Mouse (Mus musculus) left cerebral cortex, postnatal 4 days (tissue): ENCODE measurements around the gene Gm3646. TPM values are rescaled to one million over a fixed set of nuclear protein-coding genes. Genes with fewer than 3 reads are reported as not detected.

Source experiments
- DNase-seq: peaks from one replicate; pipeline ENCODE4 v3.0.0-alpha.2; 2022
- intact Hi-C: fragments of 180-260 bp; cut with DNase I; formaldehyde crosslinking; loops from one replicate; pipeline ENCODE4 v1.15.1; 2025
- total RNA-seq, 2 experiments: library from RNA; stranded (reverse); gene quantifications; 2 replicates each; pipeline ENCODE4 v1.2.3; 2021

The Gm3646 gene
- total RNA-seq, 2 experiments from 2014 or later = not detected

DNA sequence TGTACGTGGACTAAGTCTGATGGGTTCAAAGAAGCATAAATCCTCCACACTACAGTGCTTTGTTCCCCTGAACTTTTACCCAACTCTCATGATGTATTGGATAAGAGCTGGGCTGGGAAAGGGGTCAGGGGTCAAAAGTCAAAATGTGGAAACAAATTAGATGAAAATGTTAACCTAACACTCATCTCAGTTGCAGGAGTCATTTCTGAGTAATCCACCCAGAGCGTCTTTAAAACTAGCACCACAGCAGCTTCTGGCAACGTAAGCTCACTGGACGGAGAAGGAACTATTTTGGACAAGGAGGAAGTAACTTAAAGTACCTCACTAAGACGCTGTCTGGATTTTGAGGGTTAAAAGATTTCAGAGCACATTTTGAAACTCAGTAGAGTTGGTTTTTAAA is 20.5 kb downstream of the Gm3646 start:
- intact Hi-C loops = no loop called here

DNA sequence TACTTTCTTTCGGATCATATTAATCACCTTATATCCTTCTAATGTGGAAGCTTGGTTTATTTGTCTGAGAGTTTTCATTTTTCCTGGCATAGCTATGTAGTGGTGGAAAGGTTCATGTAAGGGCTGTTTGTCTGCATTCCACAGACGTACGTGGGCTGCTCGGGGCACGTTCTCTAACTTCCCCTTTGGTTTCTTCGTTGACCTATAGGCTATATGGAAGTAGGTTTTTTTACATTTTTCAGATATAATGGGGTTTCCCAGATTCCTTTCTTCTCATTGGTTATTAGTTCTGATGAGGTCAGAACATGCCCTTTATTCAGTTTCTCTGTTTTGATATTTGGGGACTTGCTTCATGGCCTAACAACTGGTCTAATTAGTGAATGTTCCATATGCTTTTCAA is 23.3 kb downstream of the Gm3646 start:
- DNase-seq = no peak
- intact Hi-C loops = no loop called here

More for the DNA sequence above, 20.5 kb downstream of the Gm3646 start:
- no peak for DNase-seq

DNA sequence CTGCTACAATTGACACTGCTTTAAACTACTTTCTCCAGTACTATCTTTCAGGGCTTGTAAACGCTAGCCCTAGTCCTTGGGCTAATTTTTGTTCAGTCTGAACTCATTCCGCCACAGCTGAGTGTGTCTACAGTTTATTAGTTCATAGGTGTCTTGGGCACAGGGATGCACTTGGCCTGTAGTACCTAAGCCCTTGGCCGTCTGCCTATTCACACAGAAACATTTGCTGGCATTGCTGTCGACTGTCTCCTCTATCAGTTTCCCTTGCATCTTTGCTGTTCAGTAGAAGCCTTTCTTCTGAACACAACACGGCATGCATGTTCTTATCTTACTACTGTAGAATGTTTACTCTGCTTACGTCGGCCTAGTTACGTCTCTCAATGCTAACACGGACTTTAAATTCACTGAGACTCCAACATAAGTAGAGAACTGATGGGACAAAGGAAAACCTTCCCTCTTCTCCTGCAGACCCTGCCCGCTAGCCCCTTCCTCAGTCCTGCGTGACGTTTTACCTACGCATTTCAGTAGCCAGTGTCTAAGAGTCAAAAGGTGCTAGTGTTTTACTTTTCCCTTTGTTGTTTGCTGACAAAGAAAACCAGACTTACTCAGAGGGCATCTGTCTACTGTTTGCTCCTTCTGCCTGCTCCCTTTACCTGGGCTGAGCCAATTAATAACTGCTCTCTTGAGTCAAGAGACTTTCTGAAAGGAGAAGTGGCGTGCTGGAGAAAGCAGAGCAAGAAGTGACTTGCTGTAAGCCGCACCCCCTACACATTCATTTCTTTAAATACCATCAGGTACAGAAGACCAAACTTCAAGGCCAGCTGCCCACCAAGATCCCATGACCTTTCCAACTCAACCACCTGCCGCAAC is 25.8 kb downstream of the Gm3646 start:
- intact Hi-C loops = no loop called here
- DNase-seq = no peak

DNA sequence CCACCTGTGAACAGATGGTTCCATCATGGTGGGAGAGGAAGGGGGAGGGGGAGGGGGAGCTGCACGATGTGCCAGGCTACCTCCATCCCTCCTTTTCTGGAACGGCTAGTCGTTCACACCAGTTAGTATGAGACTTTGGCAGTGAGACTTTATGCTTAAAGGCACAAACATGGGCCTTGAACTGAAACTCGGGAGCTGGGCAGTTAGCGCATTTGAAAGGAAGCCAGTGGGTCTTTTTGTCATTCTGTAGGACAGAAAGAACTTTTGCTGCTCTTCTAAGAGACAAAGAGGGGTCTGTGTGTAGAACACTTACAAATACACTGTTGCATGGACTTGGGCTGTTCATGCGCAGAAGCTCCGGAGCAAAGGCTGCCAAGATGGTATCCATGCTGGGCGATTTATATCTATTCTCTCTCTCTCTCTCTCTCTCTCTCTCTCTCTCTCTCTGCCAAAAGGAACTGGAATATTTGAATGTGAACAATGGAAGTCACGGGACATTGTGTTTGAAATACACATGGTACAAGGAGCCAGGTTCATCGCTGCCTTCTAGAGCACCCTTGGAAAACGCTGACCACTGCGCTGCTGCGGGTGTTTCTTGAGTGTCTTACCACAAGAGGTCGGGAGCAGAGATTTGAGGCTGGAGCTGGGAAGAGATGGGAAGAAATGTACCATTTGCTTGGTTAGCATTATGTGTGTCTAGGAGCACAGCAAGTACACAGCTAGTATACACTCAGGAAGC is 31.0 kb downstream of the Gm3646 start:
- DNase-seq = peak; percentile 79
- intact Hi-C loops = no loop called here

DNA sequence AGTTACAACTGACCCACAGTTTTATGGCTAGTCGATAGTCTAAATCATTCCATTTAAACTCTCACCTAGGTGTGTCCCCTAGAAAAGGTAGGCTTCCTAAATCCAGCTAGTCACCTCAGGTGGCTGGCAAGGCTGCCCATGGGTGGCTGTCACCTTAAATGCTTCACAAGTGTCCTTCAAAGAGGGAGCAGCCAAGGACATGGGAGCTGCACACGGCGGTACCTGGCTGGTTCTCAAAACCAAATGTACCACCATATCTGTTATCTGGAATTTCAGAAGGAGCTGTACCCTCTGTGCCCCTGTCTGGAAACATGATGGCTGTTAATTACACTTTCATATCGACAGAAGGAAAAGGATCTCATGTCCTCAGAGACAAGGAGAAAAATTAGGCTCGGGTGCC is 31.6 kb downstream of the Gm3646 start:
- intact Hi-C loops = no loop called here
- no peak for DNase-seq

DNA sequence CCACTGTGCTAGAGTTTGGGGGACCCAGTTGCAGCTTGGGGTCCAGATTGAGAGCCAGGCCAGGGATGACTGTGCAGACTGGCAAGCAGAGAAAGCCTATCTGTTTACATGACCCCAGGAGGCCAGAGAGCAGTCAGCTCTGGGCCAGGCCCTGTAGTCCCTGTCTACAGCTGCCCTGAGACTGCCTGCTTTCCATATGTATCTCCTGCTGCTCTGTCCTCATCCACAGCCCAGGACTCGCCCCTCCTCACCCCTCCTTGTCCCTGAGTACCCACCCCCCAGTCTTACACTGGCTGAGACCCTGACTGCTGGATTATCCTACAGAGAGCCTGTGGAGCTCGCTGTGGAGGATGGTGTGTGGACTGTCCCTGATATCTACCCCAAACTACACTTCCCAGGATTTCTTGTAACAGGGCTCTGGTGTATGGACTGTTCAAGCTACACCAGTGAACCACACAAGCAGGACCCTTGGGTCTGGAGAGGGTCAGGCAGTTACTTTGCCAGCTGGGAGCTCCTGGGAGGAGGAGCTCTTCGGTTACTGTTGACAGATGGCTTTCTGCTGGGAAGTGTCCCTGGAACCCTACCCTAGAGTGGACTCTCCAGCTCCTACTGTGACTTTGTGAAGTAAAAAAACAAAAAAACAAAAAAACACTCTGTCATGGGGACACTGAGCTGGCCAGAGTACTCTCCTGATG is 32.6 kb downstream of the Gm3646 start:
- peak; percentile 73 for DNase-seq
- intact Hi-C loops = no loop called here

DNA sequence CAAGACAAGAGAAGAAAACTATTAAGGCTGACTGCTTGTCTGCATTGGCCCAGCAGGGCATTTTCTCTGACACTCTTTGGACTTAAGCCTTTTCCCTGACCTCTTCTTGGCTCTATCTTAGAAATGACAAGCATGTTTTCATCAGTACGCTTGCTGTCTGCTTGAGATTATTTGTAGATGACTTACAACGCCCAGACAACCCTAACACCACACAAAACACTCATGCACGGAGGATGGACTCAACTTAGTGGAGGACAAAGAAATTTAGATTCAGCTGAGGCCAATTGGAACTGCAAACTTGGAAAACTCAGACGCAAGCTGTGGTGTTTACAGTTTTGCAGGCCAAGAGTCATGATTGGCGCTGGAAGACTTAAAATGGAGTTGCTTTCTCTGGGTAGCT is 34.7 kb downstream of the Gm3646 start:
- intact Hi-C loops = no loop called here
- DNase-seq = no peak

DNA sequence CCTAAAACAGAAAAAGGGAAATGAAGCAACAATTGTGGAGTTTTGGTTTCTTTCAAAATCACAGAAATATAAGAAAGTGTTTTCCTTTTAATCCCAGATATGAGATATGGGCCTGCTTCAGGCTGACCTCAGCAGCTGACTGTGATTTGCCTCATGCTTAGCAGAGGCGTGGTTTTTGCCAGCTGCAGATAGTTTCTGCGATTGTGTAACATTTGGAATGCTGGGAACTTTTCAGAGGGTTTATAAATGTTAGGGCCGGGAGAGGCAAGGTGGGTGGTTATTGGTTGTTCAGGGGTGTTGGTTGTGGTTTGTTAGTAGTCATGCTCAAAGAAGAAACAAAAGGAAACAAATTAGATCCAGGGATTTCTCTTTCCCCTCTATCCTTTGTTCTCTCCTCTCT is 37.1 kb downstream of the Gm3646 start:
- intact Hi-C loops = no loop called here
- DNase-seq = no peak

DNA sequence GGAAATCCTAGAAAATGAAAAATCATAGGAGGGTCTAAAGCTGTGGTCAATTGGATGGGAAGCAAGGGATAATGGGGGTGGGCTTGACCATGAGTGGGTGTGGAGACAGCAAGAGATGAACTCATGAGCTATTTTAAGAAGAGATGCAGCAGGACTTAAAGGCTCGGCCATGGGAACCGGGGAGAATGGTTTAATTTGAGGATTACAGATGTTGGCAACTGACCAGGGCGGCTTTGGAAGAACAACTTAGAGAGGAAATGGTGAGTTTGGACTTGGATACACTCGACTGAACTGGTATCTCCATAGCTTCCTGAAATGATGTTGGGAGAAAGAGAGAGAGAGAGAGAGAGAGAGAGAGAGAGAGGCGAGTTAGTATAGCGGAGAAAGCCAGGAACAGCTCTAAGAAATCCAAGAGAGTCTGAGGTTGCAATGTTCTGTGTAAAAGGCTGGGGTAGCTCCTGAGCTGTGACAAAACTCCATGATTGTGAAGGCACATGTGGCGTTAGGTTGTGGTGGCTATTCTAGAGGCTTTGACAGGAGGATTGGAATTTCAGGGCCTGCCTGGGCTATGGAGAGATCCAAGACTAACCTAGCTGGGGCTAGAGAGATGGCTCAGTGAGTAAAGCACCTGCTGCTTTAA is 39.2 kb downstream of the Gm3646 start:
- DNase-seq = peak; percentile 25
- intact Hi-C loops = no loop called here

DNA sequence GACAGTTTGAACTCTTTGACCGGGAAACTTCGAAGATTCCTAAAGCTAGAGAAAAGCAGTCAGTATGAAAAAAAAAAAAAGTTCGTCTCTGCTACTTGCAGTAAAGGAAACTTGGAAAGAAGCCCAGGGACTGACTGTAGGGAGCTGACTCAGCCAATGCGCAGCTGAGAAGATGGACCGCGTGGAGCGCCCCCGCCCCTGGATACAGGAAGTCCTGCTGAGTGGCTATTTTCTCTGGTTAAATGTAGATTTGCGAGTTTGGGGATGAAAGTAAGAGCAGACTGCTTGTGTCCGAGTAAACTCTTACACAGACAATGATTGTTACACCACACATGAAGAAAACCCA is 43.1 kb downstream of the Gm3646 start:
- peak; percentile 57 for DNase-seq
- intact Hi-C loops = loop anchor here (5.0 kb wide), 2 partner anchors 140 to 220 kb away; partner anchors contain the start of gene Map4k4

DNA sequence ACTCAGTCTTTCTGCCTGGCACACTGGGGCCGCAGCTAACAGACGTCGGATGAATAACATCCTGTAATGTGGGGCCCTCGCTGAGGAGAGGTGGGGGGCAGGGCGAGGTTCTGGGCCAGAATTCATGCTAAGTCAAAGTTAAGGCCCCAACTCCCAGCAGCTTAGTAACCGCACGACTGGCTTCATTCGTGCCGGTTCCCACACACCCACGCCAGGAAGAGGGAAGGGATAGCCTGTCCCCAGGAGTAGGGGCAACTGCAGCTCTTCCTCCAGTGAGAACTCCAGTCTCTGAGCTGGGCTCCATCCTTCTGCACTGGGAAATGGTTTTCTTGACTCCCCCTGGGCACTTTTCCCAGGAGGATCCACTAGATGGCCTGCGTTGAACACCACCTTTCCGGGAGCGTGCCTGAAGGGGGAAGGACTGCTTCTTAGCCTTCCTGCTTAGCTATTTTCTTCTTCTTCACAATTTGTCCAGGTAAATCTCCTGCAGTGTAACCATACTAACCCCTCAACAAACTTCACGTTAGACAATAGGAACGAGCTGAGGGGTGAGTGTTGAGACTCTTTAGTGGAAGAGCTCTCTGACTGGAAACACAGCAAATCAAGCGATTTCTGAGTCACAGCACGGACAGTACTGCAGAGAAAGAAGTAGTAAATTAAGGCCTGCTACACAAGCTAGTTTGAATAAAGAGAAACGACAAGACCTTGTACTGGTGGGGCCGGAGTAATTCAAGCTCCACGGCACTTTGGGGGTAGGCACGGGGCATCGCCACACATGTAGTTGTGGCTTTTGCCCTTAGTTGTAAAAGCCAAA is 43.7 kb downstream of the Gm3646 start:
- intact Hi-C loops = loop anchor here (5.0 kb wide), 2 partner anchors 141 to 221 kb away; partner anchors contain the start of gene Map4k4
- peak; percentile 70 for DNase-seq

DNA sequence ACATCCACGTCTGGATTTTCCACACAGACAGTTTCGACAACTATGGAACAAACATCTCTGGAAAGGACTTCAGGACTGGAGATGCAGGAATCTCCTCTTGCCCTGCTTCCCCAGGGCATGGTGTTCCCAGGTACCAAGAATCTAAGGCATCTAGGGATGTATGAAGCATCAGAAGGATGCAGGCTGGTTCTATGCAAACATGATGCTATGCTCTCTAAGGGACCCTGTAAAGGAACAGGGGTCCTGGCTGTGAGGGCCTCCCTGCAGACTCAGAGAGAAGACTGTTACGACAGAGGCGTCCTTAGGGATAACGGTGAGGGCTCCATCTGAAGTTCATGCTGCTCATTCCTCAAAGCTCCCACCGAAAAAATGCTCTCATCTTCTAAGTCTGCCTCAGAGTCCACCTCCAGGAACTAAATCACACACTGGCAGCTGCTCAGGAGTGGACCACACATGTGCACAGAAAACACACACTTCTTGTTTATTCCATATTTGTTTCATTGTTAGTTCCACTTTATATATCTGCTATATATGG is 44.9 kb downstream of the Gm3646 start:
- intact Hi-C loops = loop anchor here (5.0 kb wide), 2 partner anchors 142 to 222 kb away; partner anchors contain the start of gene Map4k4
- no peak for DNase-seq

DNA sequence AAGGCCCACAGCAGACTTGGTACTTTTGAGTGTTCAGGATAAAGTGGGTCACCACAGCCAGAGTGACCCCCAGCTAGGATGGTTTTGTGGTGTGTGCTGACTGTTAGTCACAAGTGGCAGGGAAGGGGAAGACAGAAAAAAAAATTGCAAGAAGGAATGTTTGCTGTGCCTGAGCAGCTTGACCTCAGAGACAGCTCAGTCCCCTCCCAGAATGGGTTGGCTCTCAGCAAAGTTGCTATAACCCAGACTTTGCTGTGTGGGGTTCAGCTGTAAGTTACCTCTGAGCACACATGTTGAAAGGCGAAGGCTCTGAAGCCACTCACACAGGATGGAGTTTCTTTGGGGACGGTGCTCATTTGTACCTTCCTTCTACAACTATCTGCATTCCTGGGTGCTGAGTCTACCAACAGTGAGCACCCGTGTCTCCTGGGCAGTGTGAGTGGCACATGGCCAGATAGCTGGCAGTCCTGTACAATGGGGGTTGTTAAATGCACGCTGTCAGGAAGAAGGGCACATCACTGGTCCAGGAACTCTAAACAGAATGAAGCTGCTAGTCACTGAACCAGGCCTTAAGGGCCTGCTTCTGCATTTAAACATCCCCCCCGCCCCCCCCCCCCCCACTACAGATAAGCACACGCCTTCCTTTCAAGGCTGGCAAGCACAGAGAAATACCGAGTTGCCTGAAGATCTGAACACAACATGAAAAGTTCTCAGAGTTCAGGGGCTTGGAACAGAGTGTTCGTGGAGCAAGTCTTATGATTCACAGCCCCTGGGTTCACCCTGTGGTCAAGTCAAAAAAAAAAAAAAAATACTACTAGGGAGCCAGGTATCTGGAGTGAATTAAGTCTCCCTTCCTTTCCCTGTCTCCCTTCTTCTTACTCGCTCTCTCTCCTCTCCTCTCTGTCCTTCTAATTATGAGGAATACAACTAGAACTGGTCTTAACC is 45.6 kb downstream of the Gm3646 start:
- intact Hi-C loops = loop anchor here (5.0 kb wide), 2 partner anchors 143 to 223 kb away; partner anchors contain the start of gene Map4k4
- no peak for DNase-seq

DNA sequence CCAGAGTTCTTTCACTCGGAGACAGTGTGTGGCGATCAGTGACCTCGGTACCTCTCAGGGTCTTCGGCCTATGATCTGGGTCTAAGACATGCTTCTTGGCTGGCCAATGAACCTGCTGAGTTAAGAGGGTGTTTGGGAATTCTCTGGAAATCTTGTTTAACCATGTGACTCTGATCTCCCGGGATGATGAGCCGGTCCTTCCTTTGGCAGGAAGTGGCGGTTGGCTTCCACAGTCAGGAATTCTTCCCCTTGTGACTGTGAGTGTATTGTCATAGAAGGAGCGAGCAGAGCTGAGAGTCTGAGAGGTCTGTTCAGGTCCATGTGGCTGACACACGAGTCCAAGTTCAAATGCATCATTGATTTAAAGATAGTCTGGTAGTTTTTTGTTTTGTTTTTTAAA is 46.9 kb downstream of the Gm3646 start:
- intact Hi-C loops = no loop called here
- DNase-seq = no peak

DNA sequence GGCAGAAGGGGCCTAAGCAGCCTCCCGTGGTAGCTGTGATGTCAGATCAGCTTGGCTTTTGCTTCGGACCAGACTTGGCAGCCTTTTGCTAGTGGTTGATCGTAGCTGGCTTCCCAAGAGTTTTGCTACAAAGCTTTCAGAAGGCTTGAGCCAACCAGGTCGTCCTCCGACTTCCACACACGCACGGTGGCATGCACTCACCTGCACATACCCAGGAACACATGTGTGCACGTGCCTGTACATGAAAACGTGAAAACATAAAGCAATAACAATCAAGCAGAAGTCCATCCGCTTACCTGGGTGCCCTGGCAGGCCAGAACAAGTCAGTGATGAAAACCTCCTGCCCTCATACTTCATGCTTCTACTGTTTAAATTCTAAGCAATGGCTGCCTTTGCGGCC is 48.2 kb downstream of the Gm3646 start:
- no peak for DNase-seq
- intact Hi-C loops = no loop called here

DNA sequence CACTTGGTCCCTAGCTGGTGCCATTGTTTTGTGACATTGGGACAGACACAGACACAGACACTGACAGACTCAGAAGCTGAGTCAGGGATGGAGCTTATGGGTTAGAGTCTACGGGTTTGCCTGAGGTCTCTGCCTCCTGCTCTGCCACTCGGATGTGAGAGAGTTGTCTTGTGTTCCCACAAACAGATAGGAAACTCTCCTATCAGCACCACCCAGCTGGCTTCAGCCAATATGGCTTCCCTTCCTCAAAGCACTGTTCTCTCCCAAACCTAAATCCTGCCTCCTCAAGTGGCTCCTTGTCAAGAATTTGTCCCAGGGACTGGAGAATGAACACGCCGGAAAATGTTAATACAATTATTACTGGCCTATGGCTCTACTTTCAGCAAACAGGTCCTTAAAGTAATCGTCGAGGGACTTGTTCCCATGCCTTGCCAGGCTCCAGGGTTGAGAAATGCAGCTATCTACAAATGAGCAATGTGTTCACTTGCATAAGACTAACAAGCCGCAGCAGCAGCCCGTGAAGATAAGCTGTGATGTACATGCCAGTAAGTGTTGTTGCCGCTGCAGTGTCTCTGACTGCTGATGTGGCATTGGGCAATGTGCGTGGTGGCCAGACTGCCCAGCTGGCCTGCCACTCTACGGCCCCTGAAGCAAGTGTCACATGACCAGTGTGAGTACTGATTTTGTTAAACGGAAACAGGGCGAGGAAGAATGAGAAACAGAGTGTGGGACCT is 50.7 kb downstream of the Gm3646 start:
- DNase-seq = no peak
- intact Hi-C loops = no loop called here
